Mouse (Mus musculus) left cerebral cortex, adult 9 months (tissue): ENCODE measurements around the gene Tmem45a.
A peak's percentile ranks its signal among the peaks of the same experiment; 100 is the strongest.

ENCODE experiments used
- DNase-seq, 2 experiments: peaks; one replicate each; pipeline ENCODE4 v3.0.0; 2022; ENCODE audit warnings: low spot score in 2 of 2

Tmem45a gene

DNA sequence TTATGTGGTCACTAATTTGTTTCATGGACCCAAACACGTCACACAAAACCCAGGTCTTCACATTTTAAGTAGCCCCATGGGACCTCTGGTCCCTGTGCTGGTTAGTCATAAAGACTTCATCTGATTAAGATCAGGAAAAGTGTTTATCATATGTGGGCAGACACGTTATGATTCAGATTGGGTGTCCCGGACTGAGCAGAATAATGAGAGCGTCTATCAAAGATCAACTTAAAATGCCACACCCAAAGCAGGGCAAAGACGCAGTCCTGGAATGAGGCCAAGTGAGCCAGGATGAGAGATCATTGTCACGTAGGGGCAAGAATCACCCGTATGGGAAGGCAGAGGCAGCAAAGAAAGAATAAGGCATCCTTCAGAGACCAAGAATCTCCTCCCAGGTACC lies 87.1 kb downstream of the Tmem45a start:
- no peak for DNase-seq

DNA sequence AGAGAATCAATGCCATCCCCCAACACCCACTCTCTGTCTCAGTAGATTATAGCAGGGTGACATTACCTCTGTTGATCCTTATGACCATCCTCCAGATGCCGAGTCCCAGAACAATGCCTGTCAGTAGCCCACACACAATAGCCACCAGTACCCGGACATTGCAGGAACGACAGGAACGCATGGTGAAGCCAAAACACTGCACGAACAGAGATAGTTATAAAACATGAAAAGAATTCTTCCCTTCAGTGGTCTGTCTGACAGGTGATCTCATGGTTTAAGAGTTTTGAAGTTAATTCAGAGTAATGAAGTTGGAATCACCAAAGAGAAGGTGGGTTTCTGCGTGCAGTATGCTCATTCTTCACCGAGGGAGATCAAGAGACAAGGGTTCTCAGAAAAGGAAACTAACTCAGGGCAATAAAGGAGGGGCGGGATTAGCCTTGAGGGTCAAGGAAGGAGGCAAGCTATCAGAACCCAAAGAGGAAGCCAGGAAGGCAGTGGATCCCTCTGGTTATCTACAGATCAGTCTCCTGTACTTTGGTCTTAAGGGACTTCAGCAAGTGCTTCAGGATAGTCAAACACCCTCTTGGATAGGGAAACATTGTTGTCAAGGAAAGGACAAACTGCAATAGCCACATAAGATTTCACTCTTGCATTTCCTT lies 90.4 kb downstream of the Tmem45a start, which contains the start of gene Adgrg7:
Adgrg7 (minus strand) TSS at position 375 of the 659 bp plus-strand sequence.
- DNase-seq, result no peak

DNA sequence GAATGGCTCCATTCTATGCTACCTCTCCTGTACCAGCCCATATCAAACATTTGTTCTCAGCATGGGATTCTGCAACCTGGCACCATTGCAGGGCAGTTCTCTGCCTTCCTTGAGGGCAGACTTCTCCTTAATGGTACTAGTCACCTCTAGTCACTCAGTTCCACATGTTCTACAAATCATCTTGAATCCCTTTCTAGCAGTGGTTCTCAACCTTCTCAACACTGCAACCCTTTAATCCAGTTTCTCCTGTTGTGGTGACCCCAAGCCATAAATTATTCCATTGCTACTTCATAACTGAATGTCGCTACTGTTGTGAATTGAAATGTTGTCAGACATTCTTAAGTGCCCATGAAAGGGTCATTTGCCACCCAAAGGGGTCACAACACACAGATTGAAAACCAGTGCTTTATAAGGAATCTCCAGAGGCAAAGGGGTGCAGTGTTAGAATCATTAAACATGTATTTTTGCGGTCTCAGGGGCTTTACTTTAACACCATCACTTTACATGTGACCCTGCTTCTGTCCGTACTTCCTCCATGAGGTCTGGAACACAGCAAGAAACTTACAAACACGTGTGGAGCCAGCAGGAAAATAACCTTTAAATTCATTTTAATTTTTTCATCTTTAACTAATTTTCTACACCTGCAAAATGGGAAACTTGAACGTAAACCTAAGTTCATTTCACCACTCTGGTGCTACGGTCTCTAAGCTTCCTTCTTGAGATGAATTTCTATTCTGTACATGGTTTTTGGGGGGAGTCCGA lies 91.4 kb downstream of the Tmem45a start:
- DNase-seq, result no peak

DNA sequence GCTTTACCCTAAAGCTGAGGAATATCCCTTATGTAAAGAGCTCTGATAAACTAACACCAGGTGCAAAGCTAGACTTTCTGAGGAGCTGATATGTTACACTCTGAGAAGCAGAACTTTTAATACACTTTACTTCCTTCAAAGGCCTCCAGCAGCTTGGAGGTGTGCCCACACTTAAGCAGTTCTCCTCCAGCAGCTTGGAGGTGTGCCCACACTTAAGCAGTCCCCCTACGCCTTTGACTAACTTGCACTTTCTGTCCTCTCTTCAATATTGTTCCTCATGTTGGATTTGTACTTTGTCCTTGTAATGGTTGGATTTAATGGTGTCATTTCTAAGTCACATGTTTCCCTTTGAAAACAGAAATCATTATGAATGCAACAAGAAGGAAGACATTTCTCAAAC lies 92.2 kb downstream of the Tmem45a start:
- no peak for DNase-seq

DNA sequence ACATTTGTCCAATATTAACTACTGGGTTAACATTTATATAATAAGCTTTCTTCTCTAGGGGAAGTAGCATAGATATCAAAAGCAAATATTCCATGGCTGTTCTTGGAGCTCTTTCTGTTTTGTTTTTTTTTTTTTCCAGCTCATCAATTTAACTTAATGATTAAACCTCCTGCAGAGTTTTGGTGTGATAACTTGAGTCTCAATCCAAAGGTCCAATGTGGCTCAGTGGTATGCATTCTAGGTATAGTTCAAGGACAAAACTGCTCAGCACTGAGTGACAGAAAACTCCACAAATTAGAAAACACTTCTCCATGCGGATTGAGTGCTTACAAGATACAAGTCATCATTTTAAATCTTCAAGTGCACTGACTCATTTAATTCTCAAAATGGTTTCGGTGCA lies 100.0 kb downstream of the Tmem45a start:
- no peak for DNase-seq

DNA sequence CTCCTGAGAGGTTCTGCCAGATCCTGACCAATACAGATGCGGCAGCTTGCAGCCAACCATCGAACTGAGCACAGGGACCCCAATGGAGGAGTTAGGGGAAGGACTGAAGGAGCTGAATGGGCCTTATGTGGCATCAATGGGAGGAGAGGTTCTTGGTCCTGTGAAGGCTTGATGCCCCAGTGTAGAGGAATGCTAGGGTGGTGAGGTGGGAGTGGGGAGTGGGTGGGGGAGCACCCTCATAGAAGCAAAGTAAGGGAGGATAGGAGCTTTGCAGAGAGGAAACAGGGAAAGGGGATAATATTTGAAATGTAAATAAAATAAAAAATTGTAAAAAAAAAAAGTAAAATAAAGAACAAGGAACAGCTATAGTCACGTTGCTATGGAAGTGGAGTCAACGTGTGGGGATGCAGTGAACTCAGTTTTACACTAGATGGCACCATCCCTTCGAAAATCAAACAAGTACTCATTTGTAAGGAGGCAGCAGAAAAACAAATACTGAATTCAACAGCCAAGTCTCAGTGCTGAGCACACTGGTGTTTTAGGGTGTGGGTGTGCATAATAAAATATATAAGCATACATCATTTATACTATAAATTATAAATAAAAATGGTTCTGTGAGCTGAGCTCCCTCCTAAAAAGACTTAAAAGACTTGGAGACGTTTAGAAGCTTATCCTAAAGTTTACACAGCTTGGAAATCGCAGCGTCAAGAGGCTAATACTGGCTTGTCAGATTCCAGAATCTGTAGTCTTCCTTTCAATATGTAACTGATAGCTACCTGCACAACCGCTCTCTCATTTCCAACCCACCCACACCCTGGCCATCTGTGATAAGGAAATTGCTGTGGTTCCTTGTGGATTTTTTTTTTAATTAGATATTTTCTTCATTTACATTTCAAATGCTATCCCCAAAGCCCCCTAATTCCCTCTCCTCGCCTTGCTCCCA lies 114.5 kb downstream of the Tmem45a start:
- DNase-seq, result peak in 1 of 2 experiments; percentile 75
